Mouse (Mus musculus): ENCODE measurements around the gene Svop.

DNA sequence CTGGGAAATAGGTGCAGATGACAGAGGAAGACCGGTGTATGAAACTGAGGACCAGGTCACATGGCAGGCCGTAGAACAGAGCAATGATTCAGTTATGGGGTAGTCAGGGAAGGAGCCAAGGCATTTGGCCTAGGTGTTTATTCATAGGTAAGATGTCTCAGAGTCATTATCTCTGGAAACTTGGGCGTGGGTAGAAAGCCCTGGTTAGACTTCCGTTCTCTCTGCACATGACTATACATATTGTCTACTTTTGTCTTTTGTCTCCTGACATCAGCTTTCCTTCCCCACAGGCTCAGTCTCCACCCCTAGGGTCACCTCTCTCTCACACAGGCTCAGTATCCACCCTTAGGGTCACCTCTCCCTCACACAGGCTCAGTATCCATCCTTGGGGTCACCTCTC lies 47.6 kb downstream of the Svop start:
- TF ChIP-seq CTCF (IDR thresholded peaks at IDR 0.05; ENCODE audit: low read depth) (no peak), EP300 (optimal IDR thresholded peaks at IDR 0.05) (no peak)
